Mouse (Mus musculus) naive thymus-derived CD4-positive, alpha-beta T cell, adult 2 months (primary cell): ENCODE results near the gene Sclt1.

Experiments
- DNase-seq: peaks from one replicate; pipeline ENCODE4 v3.0.0-alpha.2; 2011; ENCODE audit warnings: low read depth

Sclt1 gene

DNA sequence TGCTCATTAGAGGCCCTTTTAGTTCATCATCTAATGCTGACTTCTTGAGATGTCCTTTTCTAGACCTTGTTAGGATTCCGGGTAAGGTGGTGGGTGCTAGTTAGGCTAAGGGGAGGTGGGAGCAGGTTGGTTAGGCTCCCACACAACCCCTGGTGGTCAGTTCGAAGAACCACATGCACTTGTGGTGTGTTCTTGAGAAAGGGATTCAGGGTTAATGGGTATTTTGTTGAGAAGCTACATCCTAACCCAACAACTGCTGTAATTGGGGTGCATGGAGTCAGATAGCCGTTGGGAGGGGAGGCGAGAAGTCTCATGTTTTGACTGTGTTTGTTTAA, 136.0 kb downstream of the Sclt1 start:
- no peak for DNase-seq

DNA sequence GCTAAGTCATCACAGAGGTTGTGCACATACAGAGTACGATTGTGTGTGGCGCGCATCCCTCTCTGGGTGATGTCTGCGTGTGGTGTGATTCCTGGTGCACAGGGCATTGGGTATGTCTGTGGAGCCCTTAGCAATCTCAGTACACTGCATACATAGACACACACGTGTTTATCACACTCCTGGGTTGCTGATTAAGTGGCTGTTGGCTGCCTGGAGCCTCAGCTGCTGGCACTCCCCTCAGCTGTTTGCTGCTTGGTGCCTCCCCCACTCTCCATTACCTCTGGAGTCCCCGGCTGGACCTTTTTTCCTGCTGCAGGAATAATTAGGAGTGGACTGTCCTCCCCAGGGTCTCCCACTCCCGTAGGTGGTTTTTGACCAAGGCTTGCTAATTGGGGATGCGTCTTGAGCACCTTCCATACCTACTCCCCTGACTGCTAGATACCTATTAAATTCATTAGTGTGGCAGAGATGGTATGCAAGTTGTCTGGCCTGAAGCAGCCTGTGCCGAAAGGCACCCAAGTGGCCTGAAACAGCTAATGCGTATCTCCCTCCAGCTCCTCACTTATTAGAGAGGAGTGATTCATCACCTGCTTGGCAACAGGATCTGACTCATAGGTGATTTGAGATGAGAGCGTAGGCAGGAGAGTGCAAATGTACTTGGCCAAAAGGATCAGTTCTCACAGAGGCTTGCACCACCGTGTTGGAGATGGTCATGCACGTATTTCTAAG, 136.5 kb downstream of the Sclt1 start:
- no peak for DNase-seq

DNA sequence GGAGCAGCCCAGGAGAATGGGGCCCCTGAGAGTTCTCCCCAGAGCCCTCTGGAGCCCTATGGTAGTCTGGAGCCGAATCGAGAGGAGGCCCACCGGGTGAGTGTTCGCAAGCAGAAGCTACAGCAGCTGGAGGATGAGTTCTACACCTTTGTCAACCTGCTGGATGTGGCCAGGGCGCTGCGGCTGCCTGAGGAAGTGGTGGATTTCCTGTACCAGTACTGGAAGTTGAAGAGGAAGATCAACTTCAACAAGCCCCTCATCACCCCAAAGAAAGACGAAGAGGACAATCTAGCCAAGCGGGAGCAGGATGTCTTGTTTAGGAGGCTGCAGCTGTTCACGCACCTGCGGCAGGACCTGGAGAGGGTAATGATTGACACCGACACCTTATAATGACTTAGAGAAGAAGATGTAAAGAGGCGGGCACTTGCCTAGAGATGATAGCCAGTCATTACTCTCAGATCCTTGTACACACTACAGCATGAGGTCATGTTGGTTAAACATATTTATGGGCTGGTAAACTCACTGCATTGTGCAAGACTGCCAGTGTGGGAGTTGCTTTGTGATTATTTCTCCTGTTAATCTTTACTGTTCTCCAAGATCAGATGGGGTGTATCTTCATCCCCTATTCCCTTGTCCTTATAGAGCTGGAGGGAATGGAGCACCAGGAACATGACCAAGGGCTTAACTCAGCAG, 137.5 kb downstream of the Sclt1 start:
- DNase-seq = peak; percentile 51

DNA sequence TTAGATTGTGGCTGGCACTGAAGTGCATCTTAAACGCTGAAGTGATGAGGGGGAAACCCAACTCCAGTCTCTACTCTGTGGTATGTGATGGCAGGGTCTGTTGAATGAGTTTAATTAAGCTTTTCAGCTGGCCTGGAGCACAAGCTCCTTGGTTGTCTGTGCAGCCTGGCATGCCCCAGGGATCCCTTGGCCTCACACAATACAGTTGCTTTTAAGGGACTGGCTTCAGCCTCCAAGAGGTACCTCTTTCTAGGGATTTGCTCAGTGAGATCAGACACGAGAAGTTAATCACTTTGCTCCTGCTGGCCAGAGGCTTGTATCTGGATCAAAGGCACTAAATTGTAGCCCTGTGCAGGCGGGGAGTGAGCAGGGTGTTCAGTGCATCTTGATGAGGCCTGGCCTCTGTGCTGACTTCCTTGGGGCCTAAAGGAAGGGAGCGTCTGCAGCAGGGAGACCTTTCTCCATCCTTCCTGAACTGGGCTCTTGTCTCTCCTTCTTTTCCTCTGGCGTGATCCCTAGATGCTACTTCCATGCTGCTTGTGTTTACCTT, 138.8 kb downstream of the Sclt1 start:
- no peak for DNase-seq

DNA sequence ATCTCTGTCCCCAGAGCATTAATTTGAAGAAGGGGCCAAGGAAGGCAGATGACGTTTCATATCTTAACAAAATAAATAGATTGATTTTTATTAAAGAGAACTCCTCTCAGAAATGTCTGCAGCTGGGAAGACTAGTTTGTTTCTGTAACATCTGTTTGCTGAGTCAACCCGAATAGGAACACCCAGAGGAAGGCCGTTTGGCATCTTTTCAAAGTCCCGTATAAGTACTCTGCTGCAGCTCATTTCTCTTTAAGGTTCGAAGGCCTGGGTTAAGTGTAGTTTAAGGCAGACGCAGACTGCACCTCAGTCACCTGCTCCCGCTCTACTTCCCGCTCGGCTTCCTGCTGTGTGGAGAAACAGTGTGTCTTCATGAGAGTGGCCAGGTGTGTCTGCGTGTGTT, 139.4 kb downstream of the Sclt1 start:
- no peak for DNase-seq

DNA sequence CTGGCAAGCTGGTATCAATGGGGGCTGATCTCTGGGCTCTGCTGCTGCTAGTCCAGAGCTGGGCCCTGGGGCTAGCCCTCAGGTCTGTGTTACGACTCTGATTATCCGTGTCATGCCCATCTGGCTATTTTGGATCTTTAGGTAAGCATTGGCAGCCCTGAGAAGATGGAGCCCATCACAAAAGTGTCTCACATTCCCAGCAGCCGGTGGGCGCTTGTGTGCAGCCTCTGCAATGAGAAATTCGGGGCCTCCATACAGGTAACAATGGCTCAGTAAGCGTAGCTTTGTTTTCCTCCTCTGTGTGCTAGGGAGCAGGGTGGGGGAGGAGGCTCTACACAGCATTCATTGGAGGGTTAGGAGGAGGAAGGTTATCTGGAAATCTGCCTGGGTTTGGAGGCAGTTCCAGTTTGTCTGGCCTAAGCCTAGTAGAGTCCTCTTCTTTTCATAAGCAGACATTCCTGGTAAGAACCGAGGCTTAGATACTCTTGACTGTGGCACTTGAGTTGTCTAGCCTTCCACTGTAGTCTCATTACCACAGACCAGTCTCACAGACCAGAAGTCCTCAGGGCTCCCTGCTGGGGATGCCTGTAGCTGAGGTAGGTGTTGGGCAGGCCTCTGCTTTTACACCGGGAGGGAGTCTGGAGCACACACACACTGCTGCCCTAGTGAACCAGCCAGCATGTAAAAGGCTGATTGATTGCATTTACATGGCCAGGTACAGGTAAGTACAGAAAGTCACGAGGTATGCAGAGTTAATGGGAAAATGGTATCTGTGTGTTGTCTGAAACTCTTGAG, 140.9 kb downstream of the Sclt1 start:
- DNase-seq = no peak

DNA sequence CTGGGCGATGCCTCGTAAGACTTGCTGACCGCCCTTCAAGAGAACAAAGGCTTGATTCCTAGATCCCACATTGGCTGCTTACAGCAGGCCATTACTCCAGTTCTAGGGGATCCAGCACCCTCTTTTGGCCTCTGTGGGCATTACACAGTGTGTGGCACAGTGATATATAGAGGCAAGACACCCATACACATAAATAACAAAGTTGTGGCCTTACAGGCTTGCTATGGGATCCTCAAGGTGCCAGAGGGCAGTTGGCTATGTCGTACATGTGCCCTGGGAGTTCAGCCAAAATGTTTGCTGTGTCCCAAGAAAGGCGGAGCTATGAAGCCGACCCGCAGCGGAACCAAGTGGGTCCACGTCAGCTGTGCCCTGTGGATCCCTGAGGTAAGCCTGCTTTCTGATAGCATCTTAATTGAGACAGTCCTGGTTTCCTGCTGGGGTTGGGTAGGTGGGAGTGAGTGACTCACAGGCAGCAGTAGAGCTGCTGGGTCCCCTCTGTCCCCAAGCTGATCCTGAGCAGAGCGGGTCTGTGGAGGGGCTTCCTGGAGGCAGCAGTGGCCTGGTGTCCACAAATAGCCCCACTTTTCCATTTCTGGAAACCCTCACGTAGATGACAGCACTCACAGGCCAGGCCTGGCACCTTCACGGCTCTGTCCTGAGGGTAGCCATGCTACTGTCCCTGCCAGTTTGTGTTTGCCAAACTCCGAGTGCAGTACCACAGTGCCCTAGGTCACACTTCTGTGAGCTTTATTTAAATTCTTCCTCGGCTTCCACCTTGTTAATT, 142.3 kb downstream of the Sclt1 start:
- DNase-seq = peak; percentile 49

DNA sequence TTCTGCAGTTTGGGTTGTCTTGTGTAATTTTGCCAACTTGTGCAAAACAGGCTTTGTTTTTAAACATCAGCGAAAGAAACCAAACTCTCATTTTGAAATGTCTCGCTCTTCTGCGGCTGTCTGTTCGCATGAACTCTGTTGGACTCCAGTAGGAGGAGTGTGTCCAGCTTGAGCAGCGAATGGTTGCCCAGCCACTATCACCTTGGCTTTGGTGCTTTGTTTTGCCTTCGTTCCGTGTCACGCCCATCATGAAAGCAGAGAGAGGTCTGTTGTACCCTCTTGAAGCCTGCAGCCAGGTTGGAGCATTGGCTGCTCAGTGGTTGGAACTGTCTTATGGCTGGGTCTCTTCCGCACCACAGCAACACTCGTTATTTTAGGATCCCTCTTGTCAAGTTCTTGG, 143.1 kb downstream of the Sclt1 start:
- DNase-seq = no peak

DNA sequence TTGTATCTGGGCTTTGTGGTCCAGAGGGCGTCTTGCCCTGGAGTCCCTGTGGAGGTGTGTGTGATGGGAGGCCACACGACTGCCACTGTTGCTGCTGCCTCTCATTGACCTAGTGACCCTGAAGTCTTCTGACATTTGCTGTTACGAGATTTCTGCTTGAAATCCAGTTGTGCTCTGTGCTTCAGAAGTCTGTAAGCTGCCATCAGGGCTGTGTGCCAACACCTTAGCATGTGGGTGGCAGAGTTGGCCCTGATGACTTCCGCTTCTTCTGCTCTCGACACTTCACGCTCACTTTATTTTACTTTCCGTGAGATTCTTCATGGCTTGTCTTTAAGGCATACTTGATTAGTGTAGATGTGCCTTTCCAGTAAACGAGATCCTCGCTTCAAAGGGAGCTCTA, 143.9 kb downstream of the Sclt1 start:
- DNase-seq = no peak

DNA sequence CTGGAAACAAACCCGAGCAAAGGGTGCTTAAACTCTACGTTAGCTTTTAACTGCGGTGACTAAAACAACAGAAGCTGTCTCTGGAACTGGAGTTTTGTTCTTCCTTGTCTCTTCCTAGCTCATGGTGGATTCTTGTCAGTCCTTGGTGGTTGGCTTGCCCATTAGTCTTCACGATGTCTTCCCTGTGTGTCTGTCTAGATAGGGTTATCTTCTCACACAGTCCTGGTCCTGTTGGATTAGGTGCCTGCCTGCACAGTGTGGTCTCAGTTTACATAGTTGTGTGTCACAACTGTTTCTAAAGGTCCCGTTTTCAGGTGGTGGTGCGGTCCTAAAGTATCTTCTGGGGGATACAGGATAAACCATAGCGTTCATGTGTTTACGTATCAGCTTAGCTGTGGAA, 145.3 kb downstream of the Sclt1 start:
- DNase-seq = no peak

DNA sequence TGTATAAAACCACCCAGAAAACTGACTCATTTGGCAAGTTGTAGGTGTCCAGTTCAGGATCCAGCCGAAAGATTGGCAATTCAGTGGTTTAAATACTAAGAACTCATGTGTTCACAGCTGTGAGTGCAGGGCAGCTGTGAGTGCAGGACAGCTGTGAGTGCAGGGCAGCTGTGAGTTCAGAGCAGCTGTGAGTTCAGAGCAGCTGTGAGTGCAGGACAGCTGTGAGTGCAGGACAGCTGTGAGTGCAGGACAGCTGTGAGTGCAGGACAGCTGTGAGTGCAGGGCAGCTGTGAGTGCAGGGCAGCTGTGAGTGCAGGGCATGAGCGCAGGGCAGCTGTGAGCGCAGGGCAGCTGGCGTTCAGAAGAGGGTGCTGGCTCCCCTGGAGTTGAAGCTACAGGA, 147.3 kb downstream of the Sclt1 start:
- no peak for DNase-seq

DNA sequence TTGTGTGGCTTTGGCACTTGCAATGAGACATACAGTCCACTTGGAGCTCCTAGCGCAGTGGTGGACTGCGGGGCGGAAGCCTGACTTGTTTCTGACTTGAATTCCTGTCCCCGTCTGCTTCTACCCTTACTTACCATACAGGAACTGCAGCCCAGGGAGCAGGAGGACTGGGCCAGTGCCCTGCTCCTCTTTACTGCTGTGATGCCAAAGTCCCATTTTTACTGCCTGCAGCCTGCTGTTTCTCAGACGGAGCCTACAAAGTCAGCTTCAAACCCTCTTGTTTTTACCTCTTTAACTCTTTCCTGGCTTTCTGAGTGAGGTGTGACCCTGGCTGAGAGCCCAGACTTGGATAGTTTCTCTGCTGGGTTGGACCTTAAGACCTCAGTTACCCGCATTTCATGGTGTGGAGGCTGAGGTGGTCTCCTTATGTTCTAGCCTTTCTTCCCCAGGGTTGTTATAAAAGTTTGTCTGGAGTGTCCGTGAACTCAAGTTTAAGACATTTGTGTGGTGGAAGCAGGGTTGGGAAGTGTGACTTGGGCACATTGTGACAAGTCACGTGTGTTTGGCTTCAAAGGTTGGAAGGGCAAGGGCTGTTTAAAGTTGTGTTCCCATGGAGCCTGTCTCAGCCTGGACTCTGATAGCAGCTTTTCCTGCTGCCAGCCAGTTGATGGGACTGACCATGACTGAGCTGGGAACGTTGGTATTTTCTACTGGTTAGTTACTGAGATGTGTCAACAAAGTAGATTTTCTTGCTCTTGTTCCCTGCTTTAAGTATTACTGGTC, 148.0 kb downstream of the Sclt1 start:
- DNase-seq = no peak

DNA sequence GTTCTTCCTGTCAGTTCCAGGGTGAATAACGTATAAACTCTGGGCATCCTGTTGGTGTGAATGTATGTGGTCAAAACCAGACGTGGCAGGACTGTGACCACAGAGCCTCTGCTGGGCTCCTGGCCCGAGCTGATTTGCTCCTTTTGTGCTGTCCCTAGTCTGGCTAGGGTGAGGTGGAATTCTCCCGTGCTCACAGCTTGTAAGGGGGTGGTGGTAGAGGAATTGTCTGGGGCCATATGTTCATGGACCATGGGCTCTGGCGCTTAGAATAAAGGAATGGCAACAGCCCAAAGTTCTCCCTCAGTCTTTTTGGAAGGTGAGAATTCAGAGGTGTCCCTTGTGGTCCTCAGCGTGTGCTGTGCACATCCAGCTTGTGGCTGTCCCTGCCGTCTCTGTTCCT, 149.5 kb downstream of the Sclt1 start:
- no peak for DNase-seq

DNA sequence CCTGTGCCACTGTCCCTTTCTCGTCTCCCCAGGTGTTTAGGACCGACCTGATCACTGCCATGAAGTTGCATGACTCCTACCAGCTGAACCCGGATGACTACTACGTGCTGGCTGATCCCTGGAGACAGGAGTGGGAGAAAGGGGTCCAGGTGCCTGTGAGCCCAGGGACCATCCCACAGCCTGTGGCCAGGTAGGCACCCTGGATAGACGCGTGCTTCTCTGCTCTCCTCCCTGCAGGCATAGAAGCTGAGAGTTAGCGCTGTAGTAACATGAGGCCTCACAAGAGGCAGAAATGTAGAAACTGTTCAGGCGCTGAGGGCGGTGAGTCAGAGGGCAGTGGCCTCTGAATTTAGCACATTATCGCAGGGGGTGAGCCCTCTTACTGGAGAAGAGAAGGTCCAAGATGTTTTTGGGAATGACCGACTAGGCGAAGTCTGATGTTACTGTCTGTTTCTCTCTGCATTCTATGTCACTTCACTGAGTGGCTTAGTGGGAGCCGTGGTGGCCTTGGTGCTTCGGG, 150.6 kb downstream of the Sclt1 start:
- no peak for DNase-seq

DNA sequence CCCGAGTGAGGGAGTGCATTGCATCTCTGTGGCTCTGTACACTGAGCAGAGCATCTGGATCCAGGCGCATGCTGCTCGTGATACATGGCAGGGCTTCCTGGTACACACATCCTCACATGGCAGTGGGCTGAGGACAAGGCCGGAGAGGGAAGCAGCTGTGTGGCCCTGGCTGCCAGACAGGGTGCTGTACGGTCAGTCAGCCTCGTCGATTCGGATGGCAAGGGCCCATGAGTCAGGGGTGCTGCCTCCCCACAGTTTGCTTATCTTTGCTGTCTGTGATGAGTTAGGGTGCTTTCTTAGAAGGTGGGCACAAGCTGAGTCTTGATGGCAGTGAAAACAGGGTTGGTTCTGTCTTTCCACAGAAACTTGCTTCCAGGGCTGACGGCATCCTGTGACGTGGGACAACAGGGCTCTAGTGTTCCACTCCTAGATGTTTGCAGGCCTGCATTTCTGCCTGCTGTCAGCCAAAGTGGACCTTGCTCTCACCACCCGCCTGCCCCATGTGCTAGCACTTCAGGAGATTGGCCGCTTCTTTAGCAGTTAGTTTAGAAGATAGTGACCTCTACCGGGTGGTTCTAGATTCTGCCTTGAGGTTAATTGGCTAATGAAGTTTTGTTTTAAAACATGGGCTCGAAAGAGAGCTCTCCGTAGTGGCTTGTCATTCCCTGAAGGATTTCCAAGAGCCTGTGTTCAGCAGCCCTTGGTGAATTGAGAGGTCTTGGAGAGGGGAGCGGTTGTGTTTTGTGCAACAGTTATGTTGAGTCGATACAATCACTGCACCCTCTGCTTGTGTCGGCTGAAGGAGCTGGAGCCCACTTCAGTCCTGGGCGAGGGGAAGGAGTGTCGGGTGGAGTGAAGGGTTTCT, 151.4 kb downstream of the Sclt1 start:
- DNase-seq = no peak

DNA sequence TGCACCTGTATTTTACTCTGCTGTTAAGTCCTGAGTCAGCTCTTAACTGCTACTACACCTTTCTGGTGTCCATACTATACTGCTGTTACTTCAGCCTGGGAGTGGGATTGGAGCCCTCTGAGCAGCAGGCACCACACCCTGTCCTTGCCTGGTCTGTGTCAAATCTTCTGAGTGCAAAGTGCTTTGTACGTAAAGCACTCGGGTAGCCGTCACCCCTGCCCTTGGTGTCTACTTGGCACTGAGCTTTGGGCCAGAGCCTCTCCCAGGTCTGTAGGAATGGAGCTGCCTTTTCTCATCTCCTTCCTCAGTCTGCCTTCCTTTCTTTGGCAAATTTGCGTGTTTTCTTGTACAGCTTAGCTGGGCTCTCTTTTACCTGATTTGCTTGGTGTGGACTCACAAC, 152.3 kb downstream of the Sclt1 start:
- DNase-seq = no peak

DNA sequence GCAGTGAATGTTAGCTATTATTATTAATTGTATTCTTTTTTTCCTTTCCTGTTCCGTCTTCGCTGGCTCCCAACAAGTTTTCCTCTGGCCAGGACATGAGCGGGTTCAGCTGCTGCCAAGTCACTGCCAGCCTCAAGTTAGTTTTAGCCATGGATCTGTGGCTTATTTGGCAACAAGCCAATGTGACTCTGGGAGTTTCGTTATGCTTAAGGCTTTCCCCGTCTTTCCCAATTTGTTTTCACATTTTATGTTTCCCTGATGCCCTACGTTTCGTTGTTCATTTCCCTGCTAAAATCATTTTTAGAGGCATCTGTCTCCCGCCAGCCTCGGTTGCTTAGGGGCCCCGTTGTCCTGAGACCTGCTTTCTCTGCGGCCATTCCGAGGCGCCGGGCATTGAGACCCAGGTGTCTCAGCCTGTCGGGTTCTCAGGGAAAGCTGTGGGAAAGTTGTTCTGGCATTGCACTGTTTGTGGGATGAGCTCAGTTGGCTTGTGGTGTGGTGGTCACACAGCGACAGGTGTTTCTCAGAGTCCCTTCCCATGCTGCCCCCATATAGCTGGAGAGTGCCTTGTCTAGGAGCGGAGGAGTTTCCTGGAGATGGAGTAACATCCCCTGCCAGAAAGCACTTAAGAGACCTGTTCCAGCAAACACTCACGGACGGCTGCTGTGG, 152.9 kb downstream of the Sclt1 start:
- DNase-seq = no peak

DNA sequence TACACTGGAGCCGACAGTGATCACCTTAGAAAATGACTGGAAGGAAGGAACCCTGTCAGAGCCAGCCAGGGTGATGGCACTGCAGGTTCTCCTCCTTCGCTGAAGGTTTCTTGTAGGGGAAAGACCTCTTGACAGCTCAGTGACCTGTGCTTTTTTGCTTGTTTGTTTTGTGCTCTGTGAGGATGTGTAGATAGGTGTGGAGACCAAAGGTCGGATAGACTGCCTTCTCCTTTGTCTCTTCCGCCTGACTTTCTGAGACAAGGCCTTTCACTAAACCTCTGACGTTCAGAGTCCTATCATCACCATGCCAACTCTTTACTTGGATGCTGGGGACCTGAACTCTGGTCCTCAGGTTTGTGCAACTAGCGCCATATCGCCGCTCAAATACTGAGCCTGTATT, 153.8 kb downstream of the Sclt1 start:
- no peak for DNase-seq

DNA sequence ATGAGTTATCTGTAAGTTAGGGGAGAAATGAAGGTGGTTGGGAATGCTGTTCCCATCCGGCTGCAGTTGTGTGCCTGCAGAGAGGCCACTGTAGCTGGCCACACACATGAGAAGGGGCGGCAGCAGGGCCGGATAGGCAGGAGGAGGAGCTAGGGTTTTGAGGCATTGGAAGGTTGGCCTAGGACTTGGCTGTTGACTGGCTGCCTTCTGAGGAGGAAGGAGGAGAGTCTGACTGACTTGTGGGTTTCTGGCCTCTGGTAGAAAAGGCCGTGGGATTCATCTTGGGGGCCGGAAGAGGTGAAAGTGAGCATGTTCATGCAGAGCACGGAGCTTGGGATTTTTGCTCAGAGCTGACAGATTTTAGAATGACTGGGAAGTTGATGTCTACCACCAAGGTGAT, 154.7 kb downstream of the Sclt1 start:
- no peak for DNase-seq

DNA sequence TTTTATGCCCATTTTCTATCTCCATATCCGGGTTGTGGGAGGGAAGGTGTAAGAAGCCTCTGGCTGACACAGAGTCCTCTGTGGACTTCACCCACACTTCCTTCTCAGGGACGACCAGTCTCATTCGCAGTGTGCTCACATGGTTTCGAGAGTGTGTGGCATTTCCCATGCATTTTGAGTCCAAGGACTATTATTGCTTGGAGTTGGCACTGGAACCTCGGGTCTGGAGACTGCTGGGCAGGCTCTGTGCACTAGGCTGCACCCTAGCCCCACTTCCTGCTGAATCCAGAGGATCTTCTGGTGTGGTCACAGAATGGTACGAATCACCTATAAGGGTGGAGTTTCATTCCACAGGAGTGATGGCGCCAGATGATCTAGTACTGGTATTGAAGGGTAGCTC, 155.4 kb downstream of the Sclt1 start:
- DNase-seq = no peak
